Comparison of ENCODE assay signal across 12 mouse cellular contexts in genomic region chr11:5498422-5498821, GRCm38 (mm10). TPM values are rescaled to one million over a fixed set of nuclear protein-coding genes. Genes with fewer than 3 reads are reported as not detected.
A peak's percentile ranks its signal among the peaks of the same experiment; 100 is the strongest.
DNase-seq lines count a peak whose midpoint lies in the region; ATAC-seq and TF ChIP-seq lines count a peak whose summit lies in the region.
"Had no signal": no experiment of that assay in that cellular context is flagged by ENCODE, and none has a peak within 500 bp of the region (broad histone marks: within the 10 kb centered on the region; RNA-seq: fewer than 3 reads in every experiment).

No protein-coding gene starts in this region.

- H3K4me3 ChIP-seq in forebrain, embryonic 12.5 days (replicated peaks): no peak overlapping the region
- no peak overlapping the region for H3K4me3 ChIP-seq in forebrain, embryonic 11.5 days (ENCODE audit: low read depth, low read length)
- H3K4me3 ChIP-seq in kidney, postnatal 0 days (replicated peaks; ENCODE audit: low read depth, low read length): no peak overlapping the region
- no peak overlapping the region for H3K4me3 ChIP-seq in stomach, embryonic 14.5 days (ENCODE audit: low read depth, low read length)
- H3K4me3 ChIP-seq in forebrain, embryonic 15.5 days: no peak overlapping the region
- H3K4me3 ChIP-seq: hindbrain, embryonic 15.5 days had no signal

- WGBS in forebrain, embryonic 12.5 days: 85% methylated on average over 9 of the region's 9 CpGs
- 87% methylated on average over 9 of the region's 9 CpGs for WGBS in forebrain, embryonic 11.5 days
- WGBS in kidney, postnatal 0 days: 83% methylated on average over 9 of the region's 9 CpGs
- 60% methylated on average over 9 of the region's 9 CpGs for WGBS in stomach, embryonic 14.5 days
- WGBS in forebrain, embryonic 15.5 days: 90% methylated on average over 9 of the region's 9 CpGs

- H3K4me1 ChIP-seq in forebrain, embryonic 12.5 days: no peaks in the 10 kb centered on the region
- H3K4me1 ChIP-seq in forebrain, embryonic 11.5 days (replicated peaks; ENCODE audit: control insufficient read depth, insufficient read depth, low read length): no peaks in the 10 kb centered on the region
- H3K4me1 ChIP-seq in kidney, postnatal 0 days (replicated peaks; ENCODE audit: insufficient read depth, low read length): no peaks in the 10 kb centered on the region
- H3K4me1 ChIP-seq in stomach, embryonic 14.5 days (ENCODE audit: control insufficient read depth, insufficient read depth, low read length): no peaks in the 10 kb centered on the region
- no peaks in the 10 kb centered on the region for H3K4me1 ChIP-seq in forebrain, embryonic 15.5 days
- H3K4me1 ChIP-seq: hindbrain, embryonic 15.5 days had no signal

- H3K9ac ChIP-seq in forebrain, embryonic 12.5 days: no peak overlapping the region
- no peak overlapping the region for H3K9ac ChIP-seq in forebrain, embryonic 11.5 days (ENCODE audit: low read length)
- H3K9ac ChIP-seq in kidney, postnatal 0 days (ENCODE audit: low read depth, low read length): no peak overlapping the region
- no peak overlapping the region for H3K9ac ChIP-seq in stomach, embryonic 14.5 days (replicated peaks; ENCODE audit: low read depth, low read length)
- no peak overlapping the region for H3K9ac ChIP-seq in forebrain, embryonic 15.5 days (replicated peaks)
- H3K9ac ChIP-seq: hindbrain, embryonic 15.5 days had no signal

- no peaks in the 10 kb centered on the region for H3K27me3 ChIP-seq in forebrain, embryonic 12.5 days
- no peaks in the 10 kb centered on the region for H3K27me3 ChIP-seq in forebrain, embryonic 11.5 days (ENCODE audit: control insufficient read depth, insufficient read depth, low read length)
- no peaks in the 10 kb centered on the region for H3K27me3 ChIP-seq in kidney, postnatal 0 days (ENCODE audit: insufficient read depth, low read length)
- H3K27me3 ChIP-seq in stomach, embryonic 14.5 days (ENCODE audit: control insufficient read depth, insufficient read depth, low read length): no peaks in the 10 kb centered on the region
- no peaks in the 10 kb centered on the region for H3K27me3 ChIP-seq in forebrain, embryonic 15.5 days
- H3K27me3 ChIP-seq: hindbrain, embryonic 15.5 days had no signal

- no peak for DNase-seq in forebrain, embryonic 11.5 days (ENCODE audit: low spot score)
- DNase-seq in kidney, postnatal 0 days (ENCODE audit: low spot score): no peak
- DNase-seq in kidney, adult 18-20 months: no peak
- DNase-seq in liver: peak; percentile 34
- DNase-seq in thymus, postnatal 0 days (ENCODE audit: low spot score): no peak
- DNase-seq: cerebellum, adult 9-10 months; gastrocnemius, postnatal 36 days had no signal

- H3K4me2 ChIP-seq in forebrain, embryonic 12.5 days: no peak overlapping the region
- H3K4me2 ChIP-seq in forebrain, embryonic 11.5 days (ENCODE audit: low read depth, low read length, severe bottlenecking): no peak overlapping the region
- H3K4me2 ChIP-seq in kidney, postnatal 0 days (ENCODE audit: low read length): no peak overlapping the region
- no peak overlapping the region for H3K4me2 ChIP-seq in stomach, embryonic 14.5 days (replicated peaks; ENCODE audit: low read depth, low read length)
- H3K4me2 ChIP-seq in forebrain, embryonic 15.5 days (replicated peaks): no peak overlapping the region
- H3K4me2 ChIP-seq: hindbrain, embryonic 15.5 days had no signal

- 0 out of 2 replicates have a peak overlapping the region, but pooled peaks have one; percentile 5 for H3K27ac ChIP-seq in forebrain, embryonic 12.5 days
- H3K27ac ChIP-seq in forebrain, embryonic 11.5 days (ENCODE audit: low read depth, low read length): no peak overlapping the region
- peak overlapping the region; percentile 72 for H3K27ac ChIP-seq in kidney, postnatal 0 days
- H3K27ac ChIP-seq in stomach, embryonic 14.5 days (ENCODE audit: low read length): peak overlapping the region; percentile 75; the same call in 1 of the 2 replicates
- H3K27ac ChIP-seq in forebrain, embryonic 15.5 days (replicated peaks): no peak overlapping the region
- H3K27ac ChIP-seq: hindbrain, embryonic 15.5 days had no signal

- no peak for ATAC-seq in forebrain, embryonic 12.5 days (ENCODE audit: low FRiP score)
- ATAC-seq in forebrain, embryonic 11.5 days (replicated peaks; ENCODE audit: low FRiP score): no peak
- ATAC-seq in kidney, postnatal 0 days (replicated peaks; ENCODE audit: low FRiP score, low read depth): no peak
- ATAC-seq in stomach, embryonic 14.5 days (ENCODE audit: insufficient number of reproducible peaks, insufficient read depth, low FRiP score, low read depth): peak; percentile 72; the same call in 1 of the 2 replicates
- no peak for ATAC-seq in forebrain, embryonic 15.5 days (replicated peaks)
- ATAC-seq: forebrain, embryonic 14.5 days had no signal

- TF ChIP-seq CTCF in kidney, postnatal 0 days (IDR thresholded peaks at IDR 0.05; ENCODE audit: low read depth): no peak

- no peaks in the 10 kb centered on the region for H3K9me3 ChIP-seq in forebrain, embryonic 12.5 days
- no peaks in the 10 kb centered on the region for H3K9me3 ChIP-seq in forebrain, embryonic 11.5 days (ENCODE audit: control insufficient read depth, low read length)
- no peaks in the 10 kb centered on the region for H3K9me3 ChIP-seq in kidney, postnatal 0 days (replicated peaks; ENCODE audit: low read length)
- H3K9me3 ChIP-seq in stomach, embryonic 14.5 days (ENCODE audit: control insufficient read depth, low read depth, low read length): no peaks in the 10 kb centered on the region
- H3K9me3 ChIP-seq in forebrain, embryonic 15.5 days: no peaks in the 10 kb centered on the region
- H3K9me3 ChIP-seq: hindbrain, embryonic 15.5 days had no signal

- H3K36me3 ChIP-seq in forebrain, embryonic 12.5 days (replicated peaks): no peaks in the 10 kb centered on the region
- no peaks in the 10 kb centered on the region for H3K36me3 ChIP-seq in forebrain, embryonic 11.5 days (ENCODE audit: control insufficient read depth, insufficient read depth, low read length)
- no peaks in the 10 kb centered on the region for H3K36me3 ChIP-seq in kidney, postnatal 0 days (ENCODE audit: insufficient read depth, low read length)
- no peaks in the 10 kb centered on the region for H3K36me3 ChIP-seq in stomach, embryonic 14.5 days (ENCODE audit: control insufficient read depth, insufficient read depth, low read length)
- no peaks in the 10 kb centered on the region for H3K36me3 ChIP-seq in forebrain, embryonic 15.5 days
- H3K36me3 ChIP-seq: hindbrain, embryonic 15.5 days had no signal

RNA-seq across cellular contexts. Expression of gene Xbp1, which starts 22.0 kb away (rescaled TPM):
- 100 and 102 TPM in 2 replicates for polyA plus RNA-seq in forebrain, embryonic 12.5 days (2016; fragmentation: Nextera tagmentation; extraction: Ambion mirVana)
- polyA plus RNA-seq in forebrain, embryonic 11.5 days (2014; fragmentation: Nextera tagmentation; extraction: Ambion mirVana): 117 and 119 TPM in 2 replicates
- 195 and 199 TPM in 2 replicates for polyA plus RNA-seq in kidney, postnatal 0 days (2015; fragmentation: Nextera tagmentation; extraction: Ambion mirVana)
- 164 and 206 TPM in 2 replicates for polyA plus RNA-seq in stomach, embryonic 14.5 days (2014; fragmentation: Nextera tagmentation; extraction: Ambion mirVana)
- polyA plus RNA-seq in forebrain, embryonic 15.5 days (2015; fragmentation: Nextera tagmentation; extraction: Ambion mirVana): 128 and 135 TPM in 2 replicates
- polyA plus RNA-seq in thymus, postnatal 0 days (2015; fragmentation: Nextera tagmentation; extraction: Ambion mirVana): 194 and 213 TPM in 2 replicates

RNA-seq across cellular contexts. Expression of gene Ccdc117, which starts 43.6 kb away (rescaled TPM):
- 27.1 and 28.0 TPM in 2 replicates for polyA plus RNA-seq in forebrain, embryonic 12.5 days (2016; fragmentation: Nextera tagmentation; extraction: Ambion mirVana)
- polyA plus RNA-seq in forebrain, embryonic 11.5 days (2014; fragmentation: Nextera tagmentation; extraction: Ambion mirVana): 27.9 and 29.9 TPM in 2 replicates
- polyA plus RNA-seq in kidney, postnatal 0 days (2015; fragmentation: Nextera tagmentation; extraction: Ambion mirVana): 14.7 and 15.5 TPM in 2 replicates
- polyA plus RNA-seq in stomach, embryonic 14.5 days (2014; fragmentation: Nextera tagmentation; extraction: Ambion mirVana): 17.7 and 19.4 TPM in 2 replicates
- 15.4 and 15.8 TPM in 2 replicates for polyA plus RNA-seq in forebrain, embryonic 15.5 days (2015; fragmentation: Nextera tagmentation; extraction: Ambion mirVana)
- 17.7 and 18.5 TPM in 2 replicates for polyA plus RNA-seq in thymus, postnatal 0 days (2015; fragmentation: Nextera tagmentation; extraction: Ambion mirVana)

RNA-seq across cellular contexts. Expression of gene Znrf3, which starts 53.8 kb away (rescaled TPM):
- polyA plus RNA-seq in forebrain, embryonic 12.5 days (2016; fragmentation: Nextera tagmentation; extraction: Ambion mirVana): 9.0 and 10.3 TPM in 2 replicates
- 11.7 and 12.9 TPM in 2 replicates for polyA plus RNA-seq in forebrain, embryonic 11.5 days (2014; fragmentation: Nextera tagmentation; extraction: Ambion mirVana)
- 13.3 and 15.7 TPM in 2 replicates for polyA plus RNA-seq in kidney, postnatal 0 days (2015; fragmentation: Nextera tagmentation; extraction: Ambion mirVana)
- 17.2 and 19.7 TPM in 2 replicates for polyA plus RNA-seq in stomach, embryonic 14.5 days (2014; fragmentation: Nextera tagmentation; extraction: Ambion mirVana)
- 6.9 and 7.4 TPM in 2 replicates for polyA plus RNA-seq in forebrain, embryonic 15.5 days (2015; fragmentation: Nextera tagmentation; extraction: Ambion mirVana)
- polyA plus RNA-seq in thymus, postnatal 0 days (2015; fragmentation: Nextera tagmentation; extraction: Ambion mirVana): 7.4 and 10.9 TPM in 2 replicates

Comparison
In these comparisons a context has a peak if more than half of its experiments do, and no peak if none do; other contexts are left out.
1. H3K27ac ChIP-seq: peak in forebrain, embryonic 12.5 days (single experiment), kidney, postnatal 0 days (single experiment) and stomach, embryonic 14.5 days (single experiment); none in forebrain, embryonic 11.5 days (single experiment) and forebrain, embryonic 15.5 days (single experiment).